Mouse (Mus musculus) brown adipose tissue, adult 24 weeks (tissue): ENCODE measurements around the gene Eif2b4. TPM values are rescaled to one million over a fixed set of nuclear protein-coding genes. Genes with fewer than 3 reads are reported as not detected.
"Not testable (repeated sequence)": the region's sequence is repeated elsewhere in the genome, so short reads cannot be mapped to it uniquely, and the experiment has no call there.

ENCODE experiments used
- H3K27ac ChIP-seq: fragments of 200-500 bp; replicated peaks from 2 replicates; pipeline ENCODE4 v1.5.1; 2012; ENCODE audit warnings: low read depth, mild to moderate bottlenecking, low read length
- H3K4me1 ChIP-seq: fragments of 200-500 bp; 2 replicates; pipeline ENCODE4 v1.6.1; 2012; ENCODE audit warnings: low read length, mixed read lengths; ENCODE audit not compliant: control insufficient read depth, insufficient read depth, insufficient read length
- H3K4me3 ChIP-seq: fragments of 200-500 bp; 2 replicates; pipeline ENCODE4 v1.5.1; 2012; ENCODE audit warnings: low read depth, mild to moderate bottlenecking, low read length, moderate library complexity; ENCODE audit not compliant: insufficient read depth
- polyA plus RNA-seq: library from polyadenylated mRNA; stranded (reverse); fragments of >200 nt; gene quantifications from 2 replicates; pipeline ENCODE4 v1.2.4, GENCODE M21; 2012; ENCODE audit not compliant: missing spikeins, insufficient read depth, insufficient read length

Eif2b4 gene
- polyA plus RNA-seq, result 33.3 and 43.4 TPM in 2 replicates

DNA sequence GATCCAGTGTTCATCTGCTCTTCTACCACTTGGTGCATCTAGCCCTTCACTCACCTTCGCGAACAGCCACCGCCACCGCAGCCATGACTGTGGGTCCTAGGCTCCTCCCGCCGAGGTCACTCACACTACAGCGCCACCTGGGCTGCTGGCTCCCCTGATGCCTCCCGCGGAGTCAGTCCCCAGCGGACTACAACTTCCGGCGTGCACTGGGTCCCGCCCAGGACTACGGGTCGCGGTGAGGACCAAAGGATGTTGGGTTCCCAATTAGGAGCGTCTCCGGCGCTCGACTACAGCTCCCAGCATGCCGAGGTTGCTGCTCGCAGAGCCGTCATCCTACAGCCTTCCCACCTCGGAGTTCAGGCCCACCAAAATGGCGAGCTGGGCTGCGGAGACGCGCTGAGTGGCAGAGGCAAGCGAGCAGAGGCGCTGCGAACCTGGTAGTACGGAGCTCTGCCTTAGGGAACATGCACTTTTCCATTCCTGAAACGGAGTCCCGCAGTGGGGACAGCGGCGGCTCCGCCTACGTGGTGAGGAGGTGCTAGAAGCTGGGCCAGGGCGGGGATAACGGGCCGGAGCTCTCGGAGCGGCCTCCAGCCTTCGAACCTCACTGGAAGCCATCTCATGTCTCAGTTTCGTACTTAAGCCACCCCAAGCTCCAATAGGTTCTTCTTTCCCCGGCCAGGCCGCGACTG lies at the start of gene Eif2b4, which contains the start of gene Snx17:
Gene Eif2b4 (minus strand): TSS at position 492 of the 692 bp plus-strand sequence.
Gene Snx17 (plus strand): TSS at position 289 of the 692 bp plus-strand sequence.
- H3K27ac ChIP-seq, result peak within 1 kb of the TSS; percentile 85
- H3K4me3 ChIP-seq, result peak within 1 kb of the TSS; percentile 92
- H3K4me1 ChIP-seq, result peaks cover 3% of the 10 kb centered on the region; the same call in 1 of the 2 replicates

DNA sequence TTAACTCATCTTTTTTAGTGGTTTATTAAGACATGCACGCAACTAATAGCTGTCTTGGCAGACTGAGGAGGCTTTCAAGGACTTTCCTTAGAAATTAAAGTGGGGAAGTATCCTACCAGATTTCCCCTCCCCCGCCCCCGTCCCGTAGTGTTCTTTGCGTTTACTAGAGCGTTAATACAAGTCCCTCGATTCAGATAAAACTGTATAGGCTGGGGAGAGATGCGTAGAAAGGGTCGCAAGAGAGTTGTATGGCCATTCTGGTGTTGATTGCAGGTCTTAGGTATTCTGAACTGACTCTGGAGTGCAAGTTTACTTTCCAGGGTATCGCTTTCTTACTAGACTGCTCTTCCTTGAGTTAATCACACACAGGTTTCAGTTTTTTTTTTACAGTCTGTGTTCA lies 49.0 kb upstream of the Eif2b4 start:
- Histone ChIP-seq H3K27ac (no peak overlapping the region), H3K4me3 (peak overlapping the region; percentile 89; the same call in 1 of the 2 replicates), H3K4me1 (peaks cover 4% of the 10 kb centered on the region; the same call in 1 of the 2 replicates)

DNA sequence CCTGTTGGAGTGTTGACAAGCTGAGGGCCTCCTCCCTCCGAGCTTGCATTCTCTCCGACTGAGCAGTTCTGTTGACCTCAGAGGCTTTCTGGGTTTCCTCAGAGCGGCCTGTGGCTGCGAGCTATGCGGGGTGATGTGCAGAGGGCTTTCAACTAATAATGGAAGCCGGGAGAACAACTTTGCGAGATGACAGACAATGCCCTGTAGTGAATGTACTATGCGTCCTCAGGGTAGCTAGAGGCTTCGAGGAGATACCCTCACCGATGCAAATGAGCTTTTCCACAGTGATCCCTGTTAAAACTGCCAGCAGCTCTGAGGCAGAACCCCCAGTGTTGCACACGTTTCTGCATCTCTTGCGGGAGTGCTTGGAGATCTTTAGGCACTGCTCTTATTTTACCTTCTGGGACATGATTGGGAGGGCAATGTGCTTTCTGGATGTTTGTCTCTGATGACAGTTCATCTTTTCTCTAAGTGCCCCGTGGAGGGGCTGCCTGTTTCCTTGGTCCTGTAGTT lies 48.3 kb upstream of the Eif2b4 start:
- H3K4me1 ChIP-seq, result peaks cover 4% of the 10 kb centered on the region; the same call in 1 of the 2 replicates
- peak overlapping the region; percentile 57 for H3K27ac ChIP-seq

GRCm38 (mm10) chr5:31240637-31241521 lies 47.6 kb upstream of the Eif2b4 start, which contains the start of the genes Nrbp1 and Gm9970:
TSS of gene Nrbp1 (plus strand) at chr5:31240864.
TSS of gene Gm9970 (minus strand) at chr5:31241232.
- H3K4me1 ChIP-seq, result peaks cover 4% of the 10 kb centered on the region; the same call in 1 of the 2 replicates
- H3K27ac ChIP-seq, result peak within 1 kb of the TSS; percentile 87
- H3K4me3 ChIP-seq, result peak within 1 kb of the TSS; percentile 89

More for the DNA sequence above, 48.3 kb upstream of the Eif2b4 start:
- peak overlapping the region; percentile 89 for H3K4me3 ChIP-seq

DNA sequence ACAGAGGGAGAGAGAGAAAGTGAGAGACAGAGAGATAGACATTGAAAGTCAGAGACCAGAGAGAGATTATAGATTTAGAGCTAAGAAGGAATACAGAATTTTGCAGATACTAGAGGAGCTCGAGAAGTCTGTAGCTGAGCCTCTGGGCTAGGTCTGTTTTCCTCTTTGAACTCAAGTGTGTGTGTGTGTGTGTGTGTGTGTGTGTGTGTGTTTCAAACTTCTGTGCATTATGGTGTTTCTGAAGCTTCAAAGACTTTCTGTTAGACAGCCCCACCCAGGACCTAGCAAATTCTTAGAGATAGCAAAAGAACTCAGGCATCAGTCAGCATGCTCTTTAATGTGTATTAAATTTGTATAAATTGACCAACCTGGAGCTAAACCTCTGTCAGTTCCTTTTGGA lies 33.4 kb upstream of the Eif2b4 start:
- Histone ChIP-seq H3K4me1 (no peaks in the 10 kb centered on the region), H3K27ac (no peak overlapping the region), H3K4me3 (no peak overlapping the region)

DNA sequence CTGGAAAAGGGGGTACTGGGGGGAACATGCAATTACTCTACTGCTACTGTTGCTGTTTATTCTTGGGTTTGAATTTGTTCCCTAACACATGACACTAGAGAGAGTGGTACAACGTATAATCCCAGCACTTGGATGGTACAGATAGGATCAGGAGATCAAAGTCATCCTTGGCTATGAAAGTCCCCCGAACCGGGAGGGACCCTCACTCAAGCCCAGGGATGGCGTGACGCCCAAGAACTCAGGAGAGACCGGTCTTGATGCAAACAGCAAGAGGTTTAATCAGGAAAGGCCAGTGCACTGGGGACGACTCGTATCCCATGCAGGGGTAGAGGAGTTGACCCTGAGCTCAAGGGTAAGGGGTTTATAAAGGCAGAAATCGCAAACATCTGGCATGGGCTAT lies 29.5 kb upstream of the Eif2b4 start:
- Histone ChIP-seq H3K4me1 (no peaks in the 10 kb centered on the region), H3K4me3 (no peak overlapping the region), H3K27ac (no peak overlapping the region)

DNA sequence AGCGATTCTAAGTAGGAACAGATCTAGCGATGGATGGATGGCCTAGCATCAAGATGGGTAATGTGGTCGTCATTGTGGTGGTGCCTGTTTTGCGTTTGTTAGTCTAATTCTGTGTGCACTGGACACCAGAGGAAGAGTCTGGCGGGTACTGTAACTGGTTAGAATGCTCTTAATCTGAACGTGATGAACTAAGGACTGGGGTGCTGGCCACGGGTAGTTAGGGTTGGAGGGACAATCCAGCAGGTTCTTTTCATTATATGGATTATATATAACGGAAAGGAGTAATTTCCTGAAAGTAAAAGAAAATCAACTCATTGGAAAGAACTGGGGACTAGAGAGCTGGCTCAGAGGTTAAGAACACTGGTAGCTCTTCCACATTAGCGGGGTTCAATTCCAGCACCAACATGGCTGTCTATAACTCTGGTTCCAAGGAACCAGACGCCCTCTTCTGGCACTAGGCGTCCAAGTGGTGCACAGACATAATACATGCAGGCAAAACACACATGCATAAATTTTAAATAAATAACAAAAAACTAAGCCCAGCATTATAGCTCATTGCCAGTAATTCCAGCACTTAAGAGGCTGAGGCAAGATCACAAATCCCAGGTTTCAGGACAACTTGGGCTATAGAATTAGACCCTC lies 28.2 kb upstream of the Eif2b4 start:
- H3K4me3 ChIP-seq, result peak overlapping the region; percentile 78
- H3K27ac ChIP-seq, result peak overlapping the region; percentile 72
- H3K4me1 ChIP-seq, result no peaks in the 10 kb centered on the region

GRCm38 (mm10) chr5:31220448-31221303 lies 27.4 kb upstream of the Eif2b4 start, which contains the start of gene Ppm1g:
TSS of gene Ppm1g (minus strand) at chr5:31220687.
- no peaks in the 10 kb centered on the region for H3K4me1 ChIP-seq
- peak within 1 kb of the TSS; percentile 93 for H3K4me3 ChIP-seq
- peak within 1 kb of the TSS; percentile 72 for H3K27ac ChIP-seq

DNA sequence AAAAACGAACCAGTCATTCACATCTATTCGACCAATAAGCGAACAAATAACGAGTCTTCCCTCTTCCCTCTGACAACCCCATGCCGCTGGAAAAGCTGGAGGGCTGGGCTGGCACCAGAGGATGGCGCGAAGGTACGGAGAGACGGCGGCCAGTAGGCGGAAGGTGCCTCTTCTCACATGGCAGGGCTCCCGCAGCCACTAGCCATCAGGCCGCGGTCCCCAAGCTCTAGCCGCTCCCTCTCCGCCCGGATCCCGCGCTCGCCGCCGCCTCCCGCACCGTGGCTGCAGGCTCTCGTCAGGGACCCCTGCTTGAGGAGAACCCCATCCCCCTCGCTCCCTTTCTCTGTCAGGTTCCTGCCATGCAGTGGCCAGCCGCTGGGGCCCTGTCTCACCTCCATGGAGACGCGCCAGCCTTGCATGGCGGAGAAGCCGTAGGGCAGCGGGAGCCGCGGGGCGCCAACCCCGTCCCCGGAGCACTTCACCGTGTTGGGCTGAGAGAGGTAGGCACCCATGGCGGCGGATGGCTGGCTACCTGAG lies 26.7 kb upstream of the Eif2b4 start:
- Histone ChIP-seq H3K4me3 (peak overlapping the region; percentile 93), H3K27ac (peak overlapping the region; percentile 64), H3K4me1 (no peaks in the 10 kb centered on the region)

GRCm38 (mm10) chr5:31219474-31219873 lies 26.2 kb upstream of the Eif2b4 start:
- peak overlapping the region; percentile 64; the same call in 1 of the 2 replicates for H3K27ac ChIP-seq
- peak overlapping the region; percentile 93 for H3K4me3 ChIP-seq
- H3K4me1 ChIP-seq, result no peaks in the 10 kb centered on the region

- no peaks in the 10 kb centered on the region for H3K4me1 ChIP-seq
- H3K27ac ChIP-seq, result no peak overlapping the region
- no peak overlapping the region for H3K4me3 ChIP-seq
Observed at GRCm38 (mm10) chr5:31219070-31219469, 25.8 kb upstream of the Eif2b4 start.

GRCm38 (mm10) chr5:31218294-31218693 lies 25.1 kb upstream of the Eif2b4 start:
- Histone ChIP-seq H3K4me3 (no peak overlapping the region), H3K4me1 (no peaks in the 10 kb centered on the region), H3K27ac (no peak overlapping the region)

DNA sequence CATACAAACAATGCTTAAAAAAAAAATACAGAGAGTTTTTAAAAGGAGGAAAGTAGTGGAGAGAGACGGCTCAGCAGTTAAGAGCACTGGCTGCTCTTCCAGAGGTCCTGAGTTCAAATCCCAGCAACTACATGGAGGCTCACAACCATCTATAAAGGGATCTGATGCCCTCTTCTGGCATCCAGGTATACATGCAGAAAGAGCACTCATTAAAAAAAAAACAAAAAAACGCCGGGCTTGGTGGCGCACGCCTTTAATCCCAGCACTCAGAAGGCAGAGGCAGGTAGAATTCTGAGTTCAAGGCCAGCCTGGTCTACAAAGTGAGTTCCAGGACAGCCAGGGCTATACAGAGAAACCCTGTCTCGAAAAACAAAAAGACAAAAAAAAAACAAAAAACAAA lies 23.3 kb upstream of the Eif2b4 start:
- H3K4me3 ChIP-seq, H3K27ac ChIP-seq, H3K4me1 ChIP-seq: not testable (repeated sequence)
